Mouse (Mus musculus) megakaryocyte, embryonic 14.5 days (primary cell): ENCODE results near the gene Mettl9. TPM values are rescaled to one million over a fixed set of nuclear protein-coding genes. Genes with fewer than 3 reads are reported as not detected.

ENCODE experiments used
- H3K27me3 ChIP-seq: replicated peaks from 2 replicates; pipeline ENCODE3; 2012; ENCODE audit warnings: inconsistent platforms
- H3K36me3 ChIP-seq: replicated peaks from 2 replicates; pipeline ENCODE3; 2012; ENCODE audit warnings: low read length, inconsistent platforms, mixed read lengths
- H3K4me1 ChIP-seq: 2 replicates; pipeline ENCODE4 v1.6.1; 2012; ENCODE audit warnings: inconsistent platforms
- H3K4me3 ChIP-seq: replicated peaks from 2 replicates; pipeline ENCODE3; 2012; ENCODE audit warnings: moderate library complexity, mild to moderate bottlenecking, inconsistent platforms
- H3K9me3 ChIP-seq: 2 replicates; pipeline ENCODE4 v1.6.1; 2012; ENCODE audit warnings: inconsistent platforms
- FLI1 ChIP-seq: IDR thresholded peaks from 2 replicates; pipeline ENCODE4 v1.6.1; 2012; ENCODE audit warnings: low read length, inconsistent platforms, mixed read lengths
- GATA1 ChIP-seq: IDR thresholded peaks from 3 replicates; pipeline ENCODE4 v1.6.1; 2012; ENCODE audit warnings: mixed read lengths, low read length, inconsistent platforms, borderline replicate concordance
- polyA plus RNA-seq: library from polyadenylated mRNA; stranded (reverse); fragments of >175 nt; gene quantifications from 2 replicates; pipeline ENCODE4 v1.2.3, GENCODE M21; 2012; ENCODE audit warnings: low replicate concordance; ENCODE audit not compliant: insufficient read depth

Mettl9 gene
- 20.0 and 20.6 TPM in 2 replicates for polyA plus RNA-seq

DNA sequence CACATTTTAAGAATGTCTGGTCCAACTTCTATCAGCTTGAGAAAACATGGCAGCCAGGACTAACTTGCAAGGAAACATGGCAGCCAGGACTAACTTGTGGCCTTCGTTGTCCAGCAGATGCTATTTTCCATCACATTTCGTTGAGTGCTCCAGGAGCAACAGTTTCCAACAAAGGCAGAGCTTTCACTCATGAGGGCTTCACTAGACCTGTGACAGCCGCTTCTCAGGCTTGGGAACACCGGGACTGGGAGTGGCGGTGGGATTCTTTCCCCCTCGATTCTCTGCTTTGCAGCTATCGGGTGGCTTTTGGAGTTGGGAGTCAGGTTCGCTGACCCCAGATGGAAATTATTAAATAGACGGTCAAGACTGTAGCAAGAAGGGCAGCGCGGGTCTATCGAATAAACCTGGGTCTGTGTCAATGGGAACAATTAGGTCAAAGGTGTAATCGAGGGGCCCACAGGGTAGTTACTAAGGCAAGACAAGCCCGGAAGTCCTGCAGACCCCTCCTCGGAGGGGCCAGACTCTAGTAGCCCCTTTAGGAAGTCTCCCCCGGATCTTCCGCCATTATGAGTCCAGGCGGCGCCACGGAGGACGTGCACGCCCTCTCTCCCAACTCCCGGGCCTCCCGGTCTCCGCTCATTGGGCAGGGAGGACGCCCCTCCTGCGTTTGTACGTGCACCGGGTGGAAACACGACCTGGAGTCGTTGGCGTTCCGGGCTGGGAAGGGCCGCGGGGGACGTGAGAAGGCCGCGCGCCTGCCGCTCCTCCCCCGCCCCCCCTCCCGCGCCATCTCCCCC, at the start of gene Mettl9:
Gene Mettl9 (plus strand): TSS at position 590 of the 797 bp plus-strand sequence.
- Histone ChIP-seq H3K27me3 (peaks cover 16% of the 10 kb centered on the region), H3K36me3 (no peaks in the 10 kb centered on the region), H3K4me3 (peak within 1 kb of the TSS; percentile 97), H3K9me3 (0 out of 2 replicates have a peak, but pooled peaks cover 4% of the 10 kb centered on the region), H3K4me1 (peaks cover 31% of the 10 kb centered on the region)
- TF ChIP-seq FLI1, result no peak
- no peak for TF ChIP-seq GATA1

DNA sequence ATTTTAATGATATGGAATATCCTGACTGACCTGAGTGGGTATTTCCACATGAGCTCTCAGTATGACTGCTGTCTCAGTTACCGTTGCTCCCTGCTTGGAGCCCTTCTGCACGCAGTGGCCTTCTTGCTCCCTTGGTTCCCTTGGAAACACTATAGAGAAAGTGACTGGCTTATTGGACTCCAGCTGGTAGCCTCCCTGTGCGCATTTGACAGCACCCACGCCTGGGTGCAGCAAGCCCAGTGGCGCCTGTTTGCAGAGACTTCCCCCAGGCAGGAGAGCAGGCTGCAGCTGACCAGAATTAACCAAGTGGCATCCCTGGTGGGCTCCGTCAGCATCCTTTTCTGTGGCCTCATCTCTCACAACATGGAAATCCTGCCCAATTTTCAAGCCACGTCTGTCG, 43.1 kb upstream of the Mettl9 start:
- Histone ChIP-seq H3K4me1 (peaks cover 5% of the 10 kb centered on the region), H3K36me3 (no peaks in the 10 kb centered on the region), H3K4me3 (no peak overlapping the region), H3K27me3 (peaks cover 11% of the 10 kb centered on the region), H3K9me3 (peaks cover 3% of the 10 kb centered on the region; the same call in 1 of the 2 replicates)
- TF ChIP-seq GATA1 (no peak), FLI1 (no peak)

DNA sequence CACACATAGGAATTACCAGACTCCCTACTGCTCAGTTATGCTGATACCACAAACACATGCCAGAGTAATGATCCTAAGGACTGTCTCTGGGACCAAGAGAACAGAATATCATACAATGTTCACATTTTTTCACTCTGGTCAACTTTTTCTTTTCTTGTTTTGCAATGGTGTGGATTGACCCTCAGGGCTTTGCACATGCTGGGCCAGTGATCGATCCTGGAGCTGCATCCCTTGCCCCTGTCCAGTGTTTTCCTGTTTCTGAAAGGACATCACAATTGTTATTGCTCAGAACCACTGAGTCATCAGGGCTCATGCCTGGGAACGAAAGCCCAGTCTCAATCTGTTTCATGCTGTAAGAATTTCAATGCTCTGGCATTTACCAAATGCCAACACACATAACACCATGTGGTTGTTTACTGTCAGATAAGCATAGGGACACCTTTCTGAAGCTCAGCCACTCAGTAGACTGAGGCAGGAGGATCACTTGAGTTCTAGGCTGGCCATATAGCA, 35.2 kb upstream of the Mettl9 start:
- H3K36me3 ChIP-seq, result no peaks in the 10 kb centered on the region
- peaks cover 9% of the 10 kb centered on the region for H3K27me3 ChIP-seq
- TF ChIP-seq GATA1 (no peak), FLI1 (no peak)
- H3K4me1 ChIP-seq, result peaks cover 11% of the 10 kb centered on the region
- peaks cover 4% of the 10 kb centered on the region; the same call in 1 of the 2 replicates for H3K9me3 ChIP-seq
- no peak overlapping the region for H3K4me3 ChIP-seq

DNA sequence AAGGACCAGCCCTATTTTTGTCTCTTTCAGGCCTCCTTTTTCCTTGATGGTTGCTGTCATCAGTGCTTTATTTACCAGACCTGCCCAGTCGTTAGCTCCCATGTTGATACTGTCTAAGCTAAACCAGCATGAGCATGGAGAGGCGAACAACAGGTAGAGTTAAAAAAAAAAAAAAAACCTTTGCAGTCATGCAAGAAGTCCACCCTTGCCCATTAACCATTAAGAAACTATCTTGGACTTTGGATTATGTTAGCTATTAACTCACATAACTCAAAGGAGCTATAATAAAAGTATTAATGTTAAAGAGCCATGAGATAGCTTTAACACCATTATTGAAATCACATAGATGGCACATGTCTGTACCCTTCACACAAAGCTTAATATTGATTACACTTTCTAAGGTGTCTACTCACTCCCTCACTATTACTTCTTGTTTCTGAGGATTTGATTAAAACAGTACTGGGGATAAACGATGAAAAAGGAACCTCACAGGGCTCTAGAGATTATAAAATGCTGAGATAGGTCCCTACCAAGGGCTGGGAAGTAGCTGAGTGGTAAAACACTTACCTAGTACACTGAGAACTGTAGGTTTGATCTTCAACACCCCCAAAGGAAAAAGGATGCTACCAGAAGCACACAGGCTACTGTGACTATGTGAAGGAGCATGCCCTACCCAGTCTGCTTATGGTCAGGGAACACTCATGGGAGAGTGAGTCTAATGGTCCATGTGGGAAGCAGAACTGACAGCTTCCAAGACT, 34.0 kb upstream of the Mettl9 start:
- Histone ChIP-seq H3K27me3 (peaks cover 9% of the 10 kb centered on the region), H3K36me3 (no peaks in the 10 kb centered on the region), H3K4me1 (peaks cover 9% of the 10 kb centered on the region; the same call in 1 of the 2 replicates), H3K9me3 (peaks cover 4% of the 10 kb centered on the region; the same call in 1 of the 2 replicates), H3K4me3 (no peak overlapping the region)
- TF ChIP-seq GATA1 (no peak), FLI1 (no peak)

DNA sequence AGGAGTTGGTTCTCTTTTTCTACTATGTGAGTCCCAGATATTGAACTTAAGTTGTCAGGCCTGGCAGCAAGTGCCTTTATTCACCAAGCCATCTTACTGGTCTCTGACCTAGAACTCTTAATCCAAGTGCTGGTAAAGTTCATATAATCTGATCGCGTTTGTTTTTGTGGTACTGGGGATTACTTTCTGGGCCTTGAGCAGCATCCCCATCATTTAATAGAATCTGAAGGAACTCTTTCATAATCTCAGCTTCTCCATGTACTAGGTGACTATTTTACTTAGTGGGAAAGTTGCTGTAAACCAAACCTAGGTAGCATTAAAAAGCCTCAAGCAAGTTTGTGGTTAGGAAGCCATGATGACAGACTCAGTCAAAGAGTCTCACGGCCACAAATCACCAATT, 32.4 kb upstream of the Mettl9 start:
- peaks cover 15% of the 10 kb centered on the region for H3K27me3 ChIP-seq
- H3K9me3 ChIP-seq, result peaks cover 4% of the 10 kb centered on the region; the same call in 1 of the 2 replicates
- TF ChIP-seq FLI1 (no peak), GATA1 (no peak)
- H3K4me3 ChIP-seq, result no peak overlapping the region
- no peaks in the 10 kb centered on the region for H3K36me3 ChIP-seq
- peaks cover 9% of the 10 kb centered on the region; the same call in 1 of the 2 replicates for H3K4me1 ChIP-seq

DNA sequence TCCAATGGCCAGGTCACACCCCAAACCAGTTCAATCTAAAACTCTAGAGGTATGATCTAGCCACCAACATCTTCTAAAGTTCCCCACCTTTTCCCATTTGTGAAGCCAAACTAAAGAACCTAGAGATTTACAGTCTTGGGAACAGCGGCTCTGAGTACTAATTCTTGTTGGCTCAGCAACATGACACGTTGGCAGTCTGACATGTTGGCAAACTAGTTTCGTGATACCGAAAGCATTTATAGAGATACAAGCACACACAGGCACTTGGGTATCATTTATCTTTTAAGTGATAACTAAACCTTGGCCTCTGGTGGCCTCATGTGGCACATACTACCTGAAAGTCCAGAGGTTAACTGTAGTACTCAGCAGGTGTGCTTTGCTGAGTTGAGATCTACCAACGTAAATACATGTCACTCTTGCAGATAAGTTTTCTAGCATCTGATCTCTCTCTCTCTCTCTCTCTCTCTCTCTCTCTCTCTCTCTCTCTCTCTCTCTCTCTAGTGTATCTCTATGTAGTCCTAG, 31.8 kb upstream of the Mettl9 start:
- TF ChIP-seq FLI1 (no peak), GATA1 (no peak)
- Histone ChIP-seq H3K27me3 (peaks cover 15% of the 10 kb centered on the region), H3K9me3 (peaks cover 4% of the 10 kb centered on the region; the same call in 1 of the 2 replicates), H3K4me1 (peaks cover 9% of the 10 kb centered on the region; the same call in 1 of the 2 replicates), H3K36me3 (no peaks in the 10 kb centered on the region), H3K4me3 (no peak overlapping the region)

DNA sequence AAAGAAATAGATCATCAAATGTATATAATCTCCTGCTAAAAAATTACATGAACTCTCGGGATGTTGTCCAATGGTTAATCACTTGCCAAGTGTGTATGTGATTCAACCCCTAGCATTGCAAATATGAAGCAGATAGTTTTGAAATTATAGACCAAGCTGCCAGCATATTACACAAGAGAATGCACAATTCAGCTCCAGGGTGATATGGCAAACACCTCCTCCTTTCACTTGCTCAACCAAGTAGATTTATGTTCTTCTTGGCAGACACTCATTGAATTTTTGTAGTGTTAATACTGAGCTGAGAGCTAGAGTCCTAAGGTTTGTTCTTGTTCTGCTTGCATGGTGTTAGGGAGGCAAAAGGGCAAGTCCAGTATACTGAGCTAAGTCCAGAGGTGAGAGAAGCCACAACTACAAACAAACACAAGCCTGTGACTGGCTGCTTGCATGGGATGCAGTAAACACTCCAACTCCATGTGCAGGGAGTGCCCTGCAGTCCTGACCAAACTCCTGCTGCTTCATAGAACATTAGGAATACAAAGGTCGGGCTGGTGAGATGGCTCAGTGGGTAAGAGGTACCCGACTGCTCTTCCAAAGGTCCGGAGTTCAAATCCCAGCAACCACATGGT, 30.3 kb upstream of the Mettl9 start:
- TF ChIP-seq GATA1, result no peak
- TF ChIP-seq FLI1, result no peak
- no peaks in the 10 kb centered on the region for H3K9me3 ChIP-seq
- H3K4me1 ChIP-seq, result 0 out of 2 replicates have a peak, but pooled peaks cover 4% of the 10 kb centered on the region
- no peak overlapping the region for H3K4me3 ChIP-seq
- no peaks in the 10 kb centered on the region for H3K36me3 ChIP-seq
- H3K27me3 ChIP-seq, result peaks cover 15% of the 10 kb centered on the region

DNA sequence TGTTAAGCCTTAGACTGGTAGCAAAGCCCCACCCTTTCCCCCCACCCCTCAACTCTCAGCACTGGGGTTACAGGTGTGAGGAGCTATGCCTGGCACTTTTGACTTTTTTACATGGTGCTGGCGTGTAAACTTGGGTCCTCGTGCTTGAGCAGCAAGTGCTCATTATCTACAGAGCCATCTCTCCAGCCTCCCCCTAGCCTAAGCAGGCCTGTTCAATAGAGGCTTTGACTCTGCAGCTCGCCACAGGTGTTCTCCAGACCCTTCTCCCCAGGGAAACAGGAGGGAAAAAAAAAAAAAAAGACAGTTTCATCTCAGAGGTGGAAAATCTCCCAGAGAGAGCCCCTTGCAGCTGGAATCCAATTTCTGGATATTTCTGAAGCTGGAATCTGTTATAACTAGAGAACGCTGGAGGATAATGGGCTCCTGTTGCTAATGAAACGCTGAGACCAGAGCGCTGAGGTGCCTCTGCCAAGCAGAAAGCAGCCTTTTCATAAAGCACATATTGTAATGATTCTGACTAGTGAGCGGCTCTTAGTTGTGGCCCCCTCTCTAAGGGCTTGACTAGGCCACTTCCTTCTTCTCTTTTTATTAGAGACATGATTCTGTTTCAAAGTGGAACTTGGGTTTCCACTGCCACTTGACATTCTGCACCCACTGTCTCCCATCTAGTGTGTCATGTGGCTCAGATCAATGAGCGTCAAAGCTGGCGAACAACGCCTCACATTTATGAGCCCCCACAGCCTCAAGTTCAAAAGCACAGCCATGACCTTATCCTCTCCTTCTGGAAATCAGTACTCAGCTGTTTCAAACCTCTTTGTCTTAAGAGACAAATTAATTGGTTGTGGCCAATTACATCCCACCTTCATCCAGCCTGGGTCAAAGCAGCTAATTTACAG, 22.2 kb upstream of the Mettl9 start:
- Histone ChIP-seq H3K4me1 (no peaks in the 10 kb centered on the region), H3K27me3 (peaks cover 23% of the 10 kb centered on the region), H3K9me3 (no peaks in the 10 kb centered on the region), H3K4me3 (no peak overlapping the region), H3K36me3 (no peaks in the 10 kb centered on the region)
- no peak for TF ChIP-seq GATA1
- TF ChIP-seq FLI1, result no peak

DNA sequence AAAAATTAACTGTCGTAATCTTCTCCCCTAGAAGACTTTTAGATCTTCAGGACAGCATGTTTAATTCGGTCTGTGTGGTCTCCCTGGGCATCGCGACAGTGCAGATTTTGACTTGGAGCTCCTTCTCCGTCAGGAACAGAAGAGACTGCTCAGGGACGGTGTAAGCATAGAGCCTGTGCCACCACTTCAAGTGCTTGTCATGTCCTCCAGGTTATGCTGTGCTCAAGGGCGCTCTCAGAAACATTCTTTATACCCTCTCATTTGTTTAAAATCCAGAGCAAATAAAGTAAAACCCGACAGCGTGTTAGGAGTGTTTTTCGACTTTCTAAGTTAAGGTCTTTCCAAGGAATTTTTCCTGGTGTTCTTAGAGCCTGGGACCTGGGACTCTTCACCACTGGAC, 19.8 kb upstream of the Mettl9 start:
- Histone ChIP-seq H3K4me3 (no peak overlapping the region), H3K36me3 (no peaks in the 10 kb centered on the region), H3K27me3 (peaks cover 27% of the 10 kb centered on the region), H3K9me3 (no peaks in the 10 kb centered on the region), H3K4me1 (peaks cover 4% of the 10 kb centered on the region; the same call in 1 of the 2 replicates)
- TF ChIP-seq GATA1, result no peak
- TF ChIP-seq FLI1, result no peak
